Mouse (Mus musculus) layer of hippocampus, adult 11-12 months (tissue): ENCODE results near the gene Tshz2.
"Not testable (repeated sequence)": the region's sequence is repeated elsewhere in the genome, so short reads cannot be mapped to it uniquely, and the experiment has no call there.

Experiments
- DNase-seq: peaks from one replicate; pipeline ENCODE4 v3.0.0; 2022; ENCODE audit warnings: low spot score

Tshz2 gene

DNA sequence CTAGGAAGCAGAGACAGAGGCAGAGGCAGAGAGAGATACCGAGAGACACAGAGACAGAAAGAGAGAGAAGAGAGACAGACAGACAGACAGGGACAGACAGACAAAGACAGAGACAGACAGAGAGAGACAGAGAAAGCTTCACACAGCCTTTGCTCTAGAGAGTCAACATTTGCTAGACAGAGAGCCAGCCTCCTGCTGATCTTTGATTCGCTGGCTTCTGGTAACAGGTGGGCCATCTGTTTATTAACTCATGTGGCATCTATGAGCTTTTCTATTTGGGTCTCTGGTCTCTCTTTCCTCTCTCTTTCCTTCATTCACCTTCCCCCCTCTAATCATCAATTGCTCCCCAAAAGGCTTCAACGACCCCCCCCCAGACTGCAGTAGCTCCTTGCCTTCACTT is 181.5 kb downstream of the Tshz2 start:
- no peak for DNase-seq

- DNase-seq = no peak
These were observed 181.9 kb downstream of the Tshz2 start for GRCm38 (mm10) chr2:169814757-169815156.

GRCm38 (mm10) chr2:169821021-169821441 is 188.2 kb downstream of the Tshz2 start:
- DNase-seq = no peak

- no peak for DNase-seq
These were observed 193.1 kb downstream of the Tshz2 start for GRCm38 (mm10) chr2:169825908-169826307.

DNA sequence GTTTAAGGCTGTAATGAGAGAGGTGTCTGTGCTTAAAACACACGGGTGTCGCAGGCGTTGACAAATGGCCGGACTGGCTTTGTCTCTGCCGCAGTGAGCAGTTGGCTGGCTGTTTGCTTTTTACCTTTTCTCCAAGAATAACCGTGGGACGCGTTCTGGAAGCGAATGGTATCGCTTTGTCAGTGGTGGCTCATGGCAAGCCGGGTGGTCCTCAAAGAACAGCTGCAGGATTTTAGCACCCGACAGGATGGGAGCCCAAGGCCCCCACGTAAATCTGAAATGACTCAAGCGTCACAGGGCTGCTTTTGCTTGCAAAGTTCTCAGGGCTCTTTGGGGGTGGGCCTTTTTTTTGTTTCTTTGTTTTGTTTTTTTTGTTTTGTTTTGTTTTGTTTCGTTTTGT is 193.5 kb downstream of the Tshz2 start:
- no peak for DNase-seq

GRCm38 (mm10) chr2:169826833-169827232 is 194.0 kb downstream of the Tshz2 start:
- DNase-seq = no peak

DNA sequence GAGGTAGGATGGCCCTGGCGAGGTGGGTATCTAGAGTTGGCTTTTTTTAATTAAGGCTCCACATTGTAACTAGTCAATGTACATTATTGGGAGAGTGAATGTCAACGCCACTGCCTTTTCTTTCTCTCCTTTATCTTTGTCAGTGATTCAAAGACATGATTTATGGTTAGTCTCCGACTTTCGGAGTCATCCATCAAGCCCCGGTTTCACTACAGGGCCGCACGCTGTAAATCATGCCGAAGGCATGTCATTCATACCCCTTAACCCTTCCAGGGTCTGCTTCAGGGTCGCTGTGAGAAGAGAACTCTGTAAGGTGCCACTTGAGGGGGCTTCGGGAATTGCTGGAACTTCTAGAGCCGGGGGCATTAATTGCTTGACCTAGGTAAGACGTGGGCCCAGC is 199.4 kb downstream of the Tshz2 start:
- DNase-seq = no peak

GRCm38 (mm10) chr2:169833638-169834037 is 200.8 kb downstream of the Tshz2 start:
- no peak for DNase-seq

DNA sequence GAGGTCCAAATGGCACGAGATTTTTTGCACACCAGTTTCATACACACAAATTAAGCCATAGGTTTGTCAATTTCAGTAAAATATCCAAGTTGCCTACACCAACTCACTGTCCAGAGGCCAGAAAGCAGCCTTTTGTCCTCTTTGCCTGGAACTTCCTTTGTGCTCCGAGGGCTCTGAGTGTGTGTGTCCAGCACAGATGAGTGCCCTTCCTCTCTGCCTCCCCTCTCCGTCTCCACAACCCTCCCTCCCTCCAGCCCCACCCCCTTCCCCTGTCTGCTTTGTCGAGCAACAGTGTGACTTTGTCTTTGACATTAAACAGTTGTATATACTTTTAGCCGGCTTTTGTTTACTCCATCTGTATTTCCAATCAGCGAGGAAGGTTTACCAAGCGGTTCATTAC is 201.8 kb downstream of the Tshz2 start:
- DNase-seq = no peak

DNA sequence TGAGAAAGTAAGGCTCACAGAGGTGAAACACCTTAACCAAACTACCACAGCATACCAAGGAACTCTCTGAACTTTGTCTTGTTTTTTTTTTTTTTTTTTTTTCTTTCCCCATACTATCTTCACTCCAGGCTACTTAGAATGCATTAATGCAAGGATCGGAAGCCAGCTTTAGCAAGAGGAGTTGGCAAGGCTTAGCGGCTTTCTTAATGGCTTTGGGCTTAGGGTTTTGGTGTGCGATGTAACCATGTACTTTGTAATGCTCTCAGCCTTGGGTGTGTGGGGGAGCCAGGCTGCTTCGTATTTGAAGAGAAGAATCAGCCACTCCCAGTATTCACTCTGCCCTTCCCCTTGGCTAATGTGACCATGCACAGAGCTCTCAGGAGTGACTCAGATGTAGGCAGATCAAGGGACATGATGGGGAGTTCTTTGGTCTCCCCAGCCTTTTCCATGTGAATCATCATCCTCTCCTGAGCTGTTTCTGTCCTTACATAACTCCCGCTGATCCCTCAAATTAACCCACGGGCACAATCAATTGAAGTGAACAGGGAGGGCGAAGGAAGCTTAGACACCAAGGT is 204.3 kb downstream of the Tshz2 start:
- no peak for DNase-seq

GRCm38 (mm10) chr2:169838521-169838920 is 205.7 kb downstream of the Tshz2 start:
- DNase-seq = no peak

GRCm38 (mm10) chr2:169841442-169841841 is 208.6 kb downstream of the Tshz2 start:
- DNase-seq = no peak

GRCm38 (mm10) chr2:169842494-169842893 is 209.7 kb downstream of the Tshz2 start:
- no peak for DNase-seq

- DNase-seq = no peak
These were observed 210.7 kb downstream of the Tshz2 start for GRCm38 (mm10) chr2:169843553-169843952.

GRCm38 (mm10) chr2:169849077-169849476 is 216.3 kb downstream of the Tshz2 start:
- DNase-seq = peak; percentile 44

DNA sequence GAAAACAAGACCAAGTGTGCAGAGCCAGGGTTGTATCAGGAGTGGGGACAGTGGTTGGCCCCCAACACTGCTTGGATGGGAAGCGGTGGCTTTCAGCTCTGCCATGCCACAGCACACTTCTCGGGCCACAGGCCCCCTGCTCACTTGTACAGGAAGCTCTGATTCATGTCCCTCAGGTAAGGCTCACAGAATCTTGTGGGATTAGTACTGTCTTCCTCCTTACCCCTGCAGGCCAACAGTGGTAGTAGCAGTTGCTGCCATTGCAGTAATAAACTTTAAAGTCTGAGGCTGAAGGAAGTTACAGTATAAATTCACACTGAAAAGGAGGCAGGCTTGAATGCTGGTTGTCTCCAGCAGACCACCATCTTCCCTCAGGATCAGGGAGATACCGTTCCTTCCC is 216.7 kb downstream of the Tshz2 start:
- no peak for DNase-seq

- DNase-seq = no peak
These were observed 218.8 kb downstream of the Tshz2 start for GRCm38 (mm10) chr2:169851606-169852005.

DNA sequence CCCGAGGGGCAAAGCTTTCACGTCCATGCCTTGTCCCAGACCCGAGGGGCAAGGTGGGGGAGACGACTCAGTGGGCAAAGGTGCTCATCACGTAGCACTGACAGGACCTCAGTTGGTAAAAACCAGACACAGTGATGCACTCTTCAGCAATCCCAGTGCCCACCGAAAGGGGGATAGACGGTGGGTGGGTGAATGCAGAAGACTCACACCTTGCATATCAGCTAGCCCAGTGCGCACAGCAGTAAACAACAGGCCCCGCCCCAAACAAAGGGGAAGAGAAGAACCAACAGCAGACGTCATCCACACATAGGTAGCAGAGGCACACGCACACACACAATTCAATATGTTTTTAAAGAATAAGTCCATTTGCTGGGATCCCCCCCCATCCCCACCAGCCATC is 221.7 kb downstream of the Tshz2 start:
- DNase-seq = no peak

DNA sequence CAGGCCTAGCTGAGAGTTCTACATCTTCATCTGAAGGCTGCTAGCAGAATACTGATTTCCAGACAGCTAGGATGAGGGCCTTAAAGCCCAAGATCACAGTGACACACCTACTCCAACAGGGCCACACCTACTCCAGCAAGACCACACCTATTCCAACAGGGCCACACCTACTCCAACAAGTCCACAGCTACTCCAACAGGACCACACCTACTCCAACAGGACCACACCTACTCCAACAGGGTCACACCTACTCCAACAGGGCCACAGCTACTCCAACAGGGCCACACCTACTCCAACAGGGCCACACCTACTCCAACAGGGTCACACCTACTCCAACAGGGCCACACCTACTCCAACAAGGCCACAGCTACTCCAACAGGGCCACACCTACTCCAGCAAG is 224.2 kb downstream of the Tshz2 start:
- DNase-seq = not testable (repeated sequence)

DNA sequence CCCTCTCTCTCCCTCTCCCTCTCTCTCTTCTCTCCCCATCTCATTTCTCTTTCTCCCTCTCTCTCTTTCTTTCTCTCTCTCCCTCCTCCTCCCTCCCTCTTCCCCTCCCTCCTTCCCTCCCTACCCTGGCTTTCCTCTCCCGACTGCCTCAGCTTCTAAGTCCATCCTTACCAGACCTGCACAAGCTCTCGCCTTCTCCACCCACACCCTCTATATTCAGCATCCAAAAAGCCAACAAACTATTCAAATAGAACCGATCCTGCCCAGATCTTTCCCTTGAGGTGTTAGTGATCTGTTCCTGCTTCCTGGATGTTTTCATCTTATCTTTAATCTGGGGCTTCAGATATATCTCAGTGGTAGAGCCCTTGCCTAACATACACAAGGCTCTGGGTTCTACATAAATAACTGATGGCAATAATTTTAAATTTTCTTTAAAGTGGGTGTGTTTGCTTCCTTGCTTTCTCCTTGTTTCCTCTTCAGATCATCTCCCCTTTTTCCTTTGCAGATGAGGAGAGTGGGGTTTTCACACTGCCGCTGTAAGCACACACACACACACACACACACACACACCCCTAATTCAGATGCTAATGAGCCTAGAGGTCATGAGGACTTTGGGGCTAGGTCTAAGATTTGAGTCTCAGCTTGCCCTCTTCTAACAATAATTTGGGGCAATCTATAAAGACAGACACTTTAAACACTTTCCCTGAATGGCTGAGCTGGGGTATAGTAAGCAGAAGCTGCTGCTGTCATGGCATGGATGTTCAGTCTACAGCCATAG is 226.5 kb downstream of the Tshz2 start:
- DNase-seq = no peak

- DNase-seq = no peak
These were observed 228.1 kb downstream of the Tshz2 start for GRCm38 (mm10) chr2:169860895-169861294.

DNA sequence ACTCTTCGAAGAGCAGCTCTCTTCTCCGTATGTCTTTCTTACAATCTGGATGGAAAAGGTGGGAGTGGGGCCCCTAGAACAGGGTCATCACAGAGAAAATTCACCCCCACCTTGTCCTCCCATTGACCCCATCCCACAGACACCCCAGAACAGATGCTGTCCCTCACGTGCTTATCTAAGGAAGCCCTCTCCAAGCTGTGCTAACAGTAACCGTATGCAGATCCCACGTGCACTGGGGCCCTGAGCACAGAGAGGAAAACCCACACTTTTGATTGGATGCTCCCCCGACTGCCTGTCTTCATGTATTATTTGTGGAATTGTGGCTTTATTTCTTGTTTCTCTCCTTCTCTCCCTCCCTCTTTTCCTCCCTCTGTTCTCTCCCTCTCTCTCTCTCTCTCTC is 229.9 kb downstream of the Tshz2 start:
- DNase-seq = no peak

DNA sequence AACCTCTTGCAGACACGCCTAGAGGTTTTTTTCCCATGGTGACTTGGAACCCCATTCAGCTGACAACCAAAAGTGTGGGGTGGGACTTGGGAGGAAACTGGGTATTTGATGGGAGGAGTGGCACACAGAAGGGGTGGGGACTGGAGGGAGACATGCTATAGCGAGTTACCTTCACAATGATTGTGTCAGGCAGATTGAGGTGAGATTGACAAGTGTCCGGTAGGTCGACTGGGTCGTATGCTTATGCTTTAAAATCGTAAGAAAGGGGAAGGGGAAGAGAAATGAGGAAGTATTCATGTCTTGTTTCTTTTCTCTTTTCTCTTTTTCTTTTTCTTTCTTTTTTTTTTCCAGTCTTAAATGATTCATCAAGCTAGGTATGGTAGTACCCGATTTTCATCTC is 236.7 kb downstream of the Tshz2 start:
- DNase-seq = no peak

GRCm38 (mm10) chr2:169870503-169870902 is 237.7 kb downstream of the Tshz2 start:
- DNase-seq = no peak
